Mouse (Mus musculus) brown adipose tissue, adult 24 weeks (tissue): Measurements from ENCODE around the gene Pms1. TPM values are rescaled to one million over a fixed set of nuclear protein-coding genes. Genes with fewer than 3 reads are reported as not detected.

Experiments used
- polyA plus RNA-seq: library from polyadenylated mRNA; stranded (reverse); fragments of >200 nt; gene quantifications from 2 replicates; pipeline ENCODE4 v1.2.4, GENCODE M21; 2012; ENCODE audit not compliant: missing spikeins, insufficient read depth, insufficient read length

Gene Pms1
- polyA plus RNA-seq, 1 experiment, result 1.7 TPM

Other genes with a start within 250 kb of the Pms1 start
- 0.46 and 0.52 TPM in 2 replicates for gene Mstn, start 235.4 kb downstream of the Pms1 start, polyA plus RNA-seq
- gene 1700019A02Rik, start 109.4 kb downstream of the Pms1 start, polyA plus RNA-seq, result not detected in 2 replicates
- 10.2 and 12.5 TPM in 2 replicates for gene Ormdl1, start 77 bp upstream of the Pms1 start, polyA plus RNA-seq
- not detected in 2 replicates for gene Gm28778, start 93 bp upstream of the Pms1 start, polyA plus RNA-seq
- 41.7 and 67.1 TPM in 2 replicates for gene Osgepl1, start 16.6 kb upstream of the Pms1 start, polyA plus RNA-seq
- not detected in 2 replicates for gene Asdurf, start 55.6 kb upstream of the Pms1 start, polyA plus RNA-seq
- not detected in 2 replicates for gene Gm28551, start 55.6 kb upstream of the Pms1 start, polyA plus RNA-seq
- gene Asnsd1, start 55.7 kb upstream of the Pms1 start, polyA plus RNA-seq, result 39.7 and 55.6 TPM in 2 replicates